Mouse (Mus musculus): Measurements from ENCODE around the gene Nbl1. TPM values are rescaled to one million over a fixed set of nuclear protein-coding genes. Genes with fewer than 3 reads are reported as not detected.

The Nbl1 gene
- polyA plus RNA-seq, 1 experiment = 323 TPM

Other genes starting within 250 kb of the Nbl1 start
- 0.46 and 0.73 TPM in 2 replicates for gene Pla2g5, start 229.5 kb downstream of the Nbl1 start, polyA plus RNA-seq (2012; rRNA removed)
- gene Gm13030, start 219.0 kb downstream of the Nbl1 start, polyA plus RNA-seq (2012; rRNA removed) = not detected in 2 replicates
- 1.4 and 1.5 TPM in 2 replicates for gene Pla2g2e, start 215.1 kb downstream of the Nbl1 start, polyA plus RNA-seq (2012; rRNA removed)
- gene Otud3, start 179.0 kb downstream of the Nbl1 start, polyA plus RNA-seq (2012; rRNA removed) = 5.0 and 7.0 TPM in 2 replicates
- gene Rnf186, start 125.9 kb downstream of the Nbl1 start, polyA plus RNA-seq (2012; rRNA removed) = 0.43 and 0.61 TPM in 2 replicates
- 28.8 and 31.0 TPM in 2 replicates for gene Tmco4, start 120.1 kb downstream of the Nbl1 start, polyA plus RNA-seq (2012; rRNA removed)
- 0.06 and 0.07 TPM in 2 replicates for gene Htr6, start 17.4 kb downstream of the Nbl1 start, polyA plus RNA-seq (2012; rRNA removed)
- 174 and 186 TPM in 2 replicates for gene Minos1, start 38.1 kb upstream of the Nbl1 start, polyA plus RNA-seq (2012; rRNA removed)
- 297 and 375 TPM in 2 replicates for gene Capzb, start 99.9 kb upstream of the Nbl1 start, polyA plus RNA-seq (2012; rRNA removed)
- gene Pqlc2, start 217.7 kb upstream of the Nbl1 start, polyA plus RNA-seq (2012; rRNA removed) = 10.2 and 11.6 TPM in 2 replicates
- gene Akr7a5, start 217.8 kb upstream of the Nbl1 start, polyA plus RNA-seq (2012; rRNA removed) = 8.7 and 15.3 TPM in 2 replicates

All from urinary bladder, adult 2 months (tissue).